Mouse (Mus musculus): ENCODE results near the gene Rab37. TPM values are rescaled to one million over a fixed set of nuclear protein-coding genes. Genes with fewer than 3 reads are reported as not detected.

Gene Rab37
- polyA plus RNA-seq, 1 experiment from 2014 or later: 0.89 TPM

- Histone ChIP-seq H3K4me3 (ENCODE audit: low read length) (no peak overlapping the region), H3K9me3 (ENCODE audit: control insufficient read depth, low read length) (no peaks in the 10 kb centered on the region), H3K9ac (ENCODE audit: low read depth, low read length) (no peak overlapping the region), H3K27me3 (replicated peaks; ENCODE audit: control insufficient read depth, insufficient read depth, low read length) (peaks cover 4% of the 10 kb centered on the region; the same call in 1 of the 2 replicates), H3K36me3 (ENCODE audit: control insufficient read depth, insufficient read depth, low read length) (no peaks in the 10 kb centered on the region), H3K27ac (ENCODE audit: low read depth, low read length) (peak overlapping the region; percentile 56), H3K4me2 (ENCODE audit: low read length) (no peak overlapping the region), H3K4me1 (ENCODE audit: control insufficient read depth, insufficient read depth, low read depth, low read length) (peaks cover 51% of the 10 kb centered on the region)
- no peak for ATAC-seq
- WGBS: 62% methylated on average over 24 of the region's 24 CpGs
Measured at GRCm38 (mm10) chr11:115176399-115177190, 85.4 kb downstream of the Rab37 start.

GRCm38 (mm10) chr11:115177559-115178195 lies 86.4 kb downstream of the Rab37 start:
- no peak overlapping the region for H3K4me3 ChIP-seq (ENCODE audit: low read length)
- 27% methylated on average over 10 of the region's 10 CpGs for WGBS
- H3K27ac ChIP-seq (ENCODE audit: low read depth, low read length): peak overlapping the region; percentile 60; the same call in 1 of the 2 replicates
- no peaks in the 10 kb centered on the region for H3K36me3 ChIP-seq (ENCODE audit: control insufficient read depth, insufficient read depth, low read length)
- H3K4me1 ChIP-seq (ENCODE audit: control insufficient read depth, insufficient read depth, low read depth, low read length): peaks cover 45% of the 10 kb centered on the region
- H3K9me3 ChIP-seq (ENCODE audit: control insufficient read depth, low read length): no peaks in the 10 kb centered on the region
- peak overlapping the region; percentile 4; the same call in 1 of the 2 replicates for H3K4me2 ChIP-seq (ENCODE audit: low read length)
- H3K27me3 ChIP-seq (replicated peaks; ENCODE audit: control insufficient read depth, insufficient read depth, low read length): peaks cover 4% of the 10 kb centered on the region; the same call in 1 of the 2 replicates
- peak; percentile 85 for ATAC-seq
- H3K9ac ChIP-seq (ENCODE audit: low read depth, low read length): no peak overlapping the region

- Histone ChIP-seq H3K4me3 (ENCODE audit: low read length) (no peak overlapping the region), H3K27me3 (replicated peaks; ENCODE audit: control insufficient read depth, insufficient read depth, low read length) (peaks cover 4% of the 10 kb centered on the region; the same call in 1 of the 2 replicates), H3K27ac (ENCODE audit: low read depth, low read length) (peak overlapping the region; percentile 74), H3K36me3 (ENCODE audit: control insufficient read depth, insufficient read depth, low read length) (no peaks in the 10 kb centered on the region), H3K9ac (ENCODE audit: low read depth, low read length) (no peak overlapping the region), H3K4me2 (ENCODE audit: low read length) (no peak overlapping the region), H3K9me3 (ENCODE audit: control insufficient read depth, low read length) (no peaks in the 10 kb centered on the region), H3K4me1 (ENCODE audit: control insufficient read depth, insufficient read depth, low read depth, low read length) (peaks cover 35% of the 10 kb centered on the region)
- no peak for ATAC-seq
- 63% methylated on average over 2 of the region's 2 CpGs for WGBS
Measured at GRCm38 (mm10) chr11:115178766-115179165, 87.5 kb downstream of the Rab37 start.

- Histone ChIP-seq H3K4me3 (ENCODE audit: low read length) (no peak overlapping the region), H3K36me3 (ENCODE audit: control insufficient read depth, insufficient read depth, low read length) (no peaks in the 10 kb centered on the region), H3K4me1 (ENCODE audit: control insufficient read depth, insufficient read depth, low read depth, low read length) (peaks cover 31% of the 10 kb centered on the region), H3K9me3 (ENCODE audit: control insufficient read depth, low read length) (no peaks in the 10 kb centered on the region), H3K27me3 (replicated peaks; ENCODE audit: control insufficient read depth, insufficient read depth, low read length) (peaks cover 2% of the 10 kb centered on the region; the same call in 1 of the 2 replicates), H3K9ac (ENCODE audit: low read depth, low read length) (no peak overlapping the region), H3K4me2 (ENCODE audit: low read length) (no peak overlapping the region), H3K27ac (ENCODE audit: low read depth, low read length) (peak overlapping the region; percentile 74)
- ATAC-seq: peak; percentile 86
- WGBS: 48% methylated on average over 6 of the region's 6 CpGs
Measured at GRCm38 (mm10) chr11:115179191-115179590, 88.0 kb downstream of the Rab37 start.

- Histone ChIP-seq H3K4me1 (ENCODE audit: control insufficient read depth, insufficient read depth, low read depth, low read length) (peaks cover 26% of the 10 kb centered on the region), H3K9me3 (ENCODE audit: control insufficient read depth, low read length) (no peaks in the 10 kb centered on the region), H3K9ac (ENCODE audit: low read depth, low read length) (no peak overlapping the region), H3K27me3 (replicated peaks; ENCODE audit: control insufficient read depth, insufficient read depth, low read length) (peaks cover 2% of the 10 kb centered on the region; the same call in 1 of the 2 replicates), H3K27ac (ENCODE audit: low read depth, low read length) (peak overlapping the region; percentile 68), H3K4me2 (ENCODE audit: low read length) (no peak overlapping the region), H3K36me3 (ENCODE audit: control insufficient read depth, insufficient read depth, low read length) (no peaks in the 10 kb centered on the region), H3K4me3 (ENCODE audit: low read length) (no peak overlapping the region)
- ATAC-seq: no peak
- 61% methylated on average over 6 of the region's 6 CpGs for WGBS
Measured at GRCm38 (mm10) chr11:115179881-115180280, 88.7 kb downstream of the Rab37 start.

GRCm38 (mm10) chr11:115181913-115182638 lies 90.8 kb downstream of the Rab37 start:
- no peak overlapping the region for H3K4me2 ChIP-seq (ENCODE audit: low read length)
- ATAC-seq: no peak
- WGBS: 21% methylated on average over 12 of the region's 12 CpGs
- no peak overlapping the region for H3K27ac ChIP-seq (ENCODE audit: low read depth, low read length)
- no peaks in the 10 kb centered on the region for H3K27me3 ChIP-seq (replicated peaks; ENCODE audit: control insufficient read depth, insufficient read depth, low read length)
- H3K4me3 ChIP-seq (ENCODE audit: low read length): no peak overlapping the region
- H3K9me3 ChIP-seq (ENCODE audit: control insufficient read depth, low read length): no peaks in the 10 kb centered on the region
- no peaks in the 10 kb centered on the region for H3K36me3 ChIP-seq (ENCODE audit: control insufficient read depth, insufficient read depth, low read length)
- peaks cover 19% of the 10 kb centered on the region for H3K4me1 ChIP-seq (ENCODE audit: control insufficient read depth, insufficient read depth, low read depth, low read length)
- no peak overlapping the region for H3K9ac ChIP-seq (ENCODE audit: low read depth, low read length)

- 51% methylated on average over 4 of the region's 4 CpGs for WGBS
- Histone ChIP-seq H3K4me2 (ENCODE audit: low read length) (no peak overlapping the region), H3K36me3 (ENCODE audit: control insufficient read depth, insufficient read depth, low read length) (no peaks in the 10 kb centered on the region), H3K4me1 (ENCODE audit: control insufficient read depth, insufficient read depth, low read depth, low read length) (peaks cover 12% of the 10 kb centered on the region), H3K9ac (ENCODE audit: low read depth, low read length) (no peak overlapping the region), H3K9me3 (ENCODE audit: control insufficient read depth, low read length) (no peaks in the 10 kb centered on the region), H3K4me3 (ENCODE audit: low read length) (no peak overlapping the region), H3K27ac (ENCODE audit: low read depth, low read length) (no peak overlapping the region), H3K27me3 (replicated peaks; ENCODE audit: control insufficient read depth, insufficient read depth, low read length) (no peaks in the 10 kb centered on the region)
- ATAC-seq: no peak
Measured at GRCm38 (mm10) chr11:115184973-115185372, 93.7 kb downstream of the Rab37 start.

- 1% methylated on average over 39 of the region's 39 CpGs for whole genome bisulfite sequencing
Measured at GRCm38 (mm10) chr11:115187224-115187639, 96.0 kb downstream of the Rab37 start, which contains the start of gene Tmem104. TSS of gene Tmem104 (plus strand) at chr11:115187487.

More at GRCm38 (mm10) chr11:115187224-115187639, 96.0 kb downstream of the Rab37 start, which contains the start of gene Tmem104:
- Histone ChIP-seq H3K4me2 (ENCODE audit: low read length) (peak within 1 kb of the TSS; percentile 87), H3K4me1 (ENCODE audit: control insufficient read depth, insufficient read depth, low read depth, low read length) (peaks cover 12% of the 10 kb centered on the region), H3K36me3 (ENCODE audit: control insufficient read depth, insufficient read depth, low read length) (no peaks in the 10 kb centered on the region), H3K9me3 (ENCODE audit: control insufficient read depth, low read length) (no peaks in the 10 kb centered on the region), H3K27ac (ENCODE audit: low read depth, low read length) (peak within 1 kb of the TSS; percentile 81), H3K4me3 (ENCODE audit: low read length) (peak within 1 kb of the TSS; percentile 71), H3K27me3 (replicated peaks; ENCODE audit: control insufficient read depth, insufficient read depth, low read length) (no peaks in the 10 kb centered on the region), H3K9ac (ENCODE audit: low read depth, low read length) (peak within 1 kb of the TSS; percentile 83)
- ATAC-seq: peak; percentile 96
